ENCODE assay signal across 18 mouse cellular contexts in genomic region chr5:105776368-105776767, GRCm38 (mm10).
A peak's percentile ranks its signal among the peaks of the same experiment; 100 is the strongest.
DNase-seq lines count a peak whose midpoint lies in the region; ATAC-seq and TF ChIP-seq lines count a peak whose summit lies in the region.
"Had no signal": no experiment of that assay in that cellular context is flagged by ENCODE, and none has a peak within 500 bp of the region (broad histone marks: within the 10 kb centered on the region; RNA-seq: fewer than 3 reads in every experiment).

No protein-coding gene starts in this region.

- 38% methylated on average over 5 of the region's 5 CpGs for WGBS in embryonic facial prominence, embryonic 12.5 days
- 56% methylated on average over 5 of the region's 5 CpGs for WGBS in embryonic facial prominence, embryonic 10.5 days
- 37% methylated on average over 5 of the region's 5 CpGs for WGBS in kidney, postnatal 0 days
- WGBS in hindbrain, embryonic 16.5 days = 53% methylated on average over 5 of the region's 5 CpGs
- WGBS in midbrain, postnatal 0 days = 66% methylated on average over 5 of the region's 5 CpGs

- H3K4me1 ChIP-seq in embryonic facial prominence, embryonic 12.5 days = peaks cover 14% of the 10 kb centered on the region; the same call in 1 of the 2 replicates
- H3K4me1 ChIP-seq in embryonic facial prominence, embryonic 10.5 days = peaks cover 29% of the 10 kb centered on the region
- peaks cover 21% of the 10 kb centered on the region for H3K4me1 ChIP-seq in kidney, postnatal 0 days (replicated peaks; ENCODE audit: insufficient read depth, low read length)
- peaks cover 2% of the 10 kb centered on the region for H3K4me1 ChIP-seq in hindbrain, embryonic 16.5 days (ENCODE audit: control insufficient read depth, insufficient read depth, low read depth, low read length)
- no peaks in the 10 kb centered on the region for H3K4me1 ChIP-seq in midbrain, postnatal 0 days (ENCODE audit: insufficient read depth, low read length)

- intact Hi-C loops in heart, postnatal 36 days (cut with DNase I) = no loop called here

- H3K4me3 ChIP-seq in embryonic facial prominence, embryonic 12.5 days = no peak overlapping the region
- H3K4me3 ChIP-seq in embryonic facial prominence, embryonic 10.5 days = no peak overlapping the region
- no peak overlapping the region for H3K4me3 ChIP-seq in kidney, postnatal 0 days (replicated peaks; ENCODE audit: low read depth, low read length)
- H3K4me3 ChIP-seq in hindbrain, embryonic 16.5 days (ENCODE audit: low read length) = no peak overlapping the region
- H3K4me3 ChIP-seq in midbrain, postnatal 0 days (ENCODE audit: low read depth, low read length) = no peak overlapping the region
- H3K4me3 ChIP-seq: heart, embryonic 10.5 days; midbrain, embryonic 12.5 days had no signal

- DNase-seq in embryonic facial prominence, embryonic 10.5 days (ENCODE audit: low spot score) = no peak
- DNase-seq in kidney, postnatal 0 days (ENCODE audit: low spot score) = no peak
- no peak for DNase-seq in kidney, postnatal 36 days
- DNase-seq in midbrain, postnatal 0 days (ENCODE audit: low spot score) = no peak
- no peak for DNase-seq in heart, postnatal 36 days
- no peak for DNase-seq in cerebellum, postnatal 14 days
- DNase-seq: cerebellum, adult 9-11 months; gastrocnemius, postnatal 36 days; heart, postnatal 14 days; kidney, adult 8-10 months; lung, postnatal 10 days; thymus, postnatal 4 days had no signal

- ATAC-seq in embryonic facial prominence, embryonic 12.5 days (ENCODE audit: insufficient number of reproducible peaks, insufficient read depth, low FRiP score, low TSS enrichment) = peak; percentile 55; the same call in 1 of the 2 replicates
- ATAC-seq in kidney, postnatal 0 days (replicated peaks; ENCODE audit: low FRiP score, low read depth) = no peak
- ATAC-seq in hindbrain, embryonic 16.5 days = 0 out of 2 replicates have a peak, but pooled peaks have one; percentile 24
- peak; percentile 41; the same call in 1 of the 2 replicates for ATAC-seq in midbrain, postnatal 0 days (ENCODE audit: low FRiP score)
- ATAC-seq: activated CD4-positive, CD25-positive, alpha-beta regulatory T cell, adult 4 months had no signal

- H3K9ac ChIP-seq in embryonic facial prominence, embryonic 12.5 days = no peak overlapping the region
- H3K9ac ChIP-seq in kidney, postnatal 0 days (ENCODE audit: low read depth, low read length) = no peak overlapping the region
- H3K9ac ChIP-seq in hindbrain, embryonic 16.5 days (ENCODE audit: low read depth, low read length) = no peak overlapping the region
- no peak overlapping the region for H3K9ac ChIP-seq in midbrain, postnatal 0 days (replicated peaks; ENCODE audit: low read length, poor library complexity, severe bottlenecking)
- H3K9ac ChIP-seq: midbrain, embryonic 12.5 days had no signal

- no peaks in the 10 kb centered on the region for H3K27me3 ChIP-seq in embryonic facial prominence, embryonic 12.5 days
- H3K27me3 ChIP-seq in embryonic facial prominence, embryonic 10.5 days (replicated peaks; ENCODE audit: low read depth, poor library complexity, severe bottlenecking) = no peaks in the 10 kb centered on the region
- no peaks in the 10 kb centered on the region for H3K27me3 ChIP-seq in kidney, postnatal 0 days (ENCODE audit: insufficient read depth, low read length)
- no peaks in the 10 kb centered on the region for H3K27me3 ChIP-seq in hindbrain, embryonic 16.5 days (replicated peaks; ENCODE audit: control insufficient read depth, insufficient read depth, low read length)
- no peaks in the 10 kb centered on the region for H3K27me3 ChIP-seq in midbrain, postnatal 0 days (ENCODE audit: insufficient read depth, low read length)
- H3K27me3 ChIP-seq: CH12.LX; midbrain, embryonic 12.5 days had no signal

- H3K27ac ChIP-seq in embryonic facial prominence, embryonic 12.5 days = no peak overlapping the region
- H3K27ac ChIP-seq in embryonic facial prominence, embryonic 10.5 days (replicated peaks) = no peak overlapping the region; the same call in 1 of the 2 replicates
- H3K27ac ChIP-seq in kidney, postnatal 0 days = peak overlapping the region; percentile 48
- peak overlapping the region; percentile 57; the same call in 1 of the 2 replicates for H3K27ac ChIP-seq in hindbrain, embryonic 16.5 days (ENCODE audit: low read depth, low read length)
- H3K27ac ChIP-seq in midbrain, postnatal 0 days (ENCODE audit: low read depth, low read length) = peak overlapping the region; percentile 68
- H3K27ac ChIP-seq: heart, embryonic 10.5 days; midbrain, embryonic 12.5 days had no signal

- no peak overlapping the region for H3K4me2 ChIP-seq in embryonic facial prominence, embryonic 12.5 days (replicated peaks)
- H3K4me2 ChIP-seq in kidney, postnatal 0 days (ENCODE audit: low read length) = no peak overlapping the region
- no peak overlapping the region for H3K4me2 ChIP-seq in hindbrain, embryonic 16.5 days (ENCODE audit: low read length)
- H3K4me2 ChIP-seq in midbrain, postnatal 0 days (ENCODE audit: low read depth, low read length, poor library complexity, severe bottlenecking) = no peak overlapping the region
- H3K4me2 ChIP-seq: midbrain, embryonic 12.5 days had no signal

- H3K36me3 ChIP-seq in embryonic facial prominence, embryonic 12.5 days = no peaks in the 10 kb centered on the region
- peaks cover 7% of the 10 kb centered on the region; the same call in 1 of the 2 replicates for H3K36me3 ChIP-seq in embryonic facial prominence, embryonic 10.5 days (replicated peaks)
- no peaks in the 10 kb centered on the region for H3K36me3 ChIP-seq in kidney, postnatal 0 days (ENCODE audit: insufficient read depth, low read length)
- H3K36me3 ChIP-seq in hindbrain, embryonic 16.5 days (ENCODE audit: control insufficient read depth, insufficient read depth, low read length) = no peaks in the 10 kb centered on the region
- no peaks in the 10 kb centered on the region for H3K36me3 ChIP-seq in midbrain, postnatal 0 days (ENCODE audit: insufficient read depth, low read length)
- H3K36me3 ChIP-seq: heart, embryonic 10.5 days; midbrain, embryonic 12.5 days had no signal

- TF ChIP-seq CTCF in kidney, postnatal 0 days (IDR thresholded peaks at IDR 0.05; ENCODE audit: low read depth) = no peak
- no peak for TF ChIP-seq CTCF in midbrain, postnatal 0 days (IDR thresholded peaks at IDR 0.05)

- no peaks in the 10 kb centered on the region for H3K9me3 ChIP-seq in embryonic facial prominence, embryonic 12.5 days
- H3K9me3 ChIP-seq in embryonic facial prominence, embryonic 10.5 days = no peaks in the 10 kb centered on the region
- H3K9me3 ChIP-seq in kidney, postnatal 0 days (replicated peaks; ENCODE audit: low read length) = no peaks in the 10 kb centered on the region
- no peaks in the 10 kb centered on the region for H3K9me3 ChIP-seq in hindbrain, embryonic 16.5 days (ENCODE audit: control insufficient read depth, low read length)
- no peaks in the 10 kb centered on the region for H3K9me3 ChIP-seq in midbrain, postnatal 0 days (ENCODE audit: low read length)
- H3K9me3 ChIP-seq: heart, embryonic 10.5 days; midbrain, embryonic 12.5 days had no signal

Comparison
In these comparisons a context has a peak if more than half of its experiments do, and no peak if none do; other contexts are left out.
1. H3K27ac ChIP-seq: peak in kidney, postnatal 0 days (single experiment), hindbrain, embryonic 16.5 days (single experiment) and midbrain, postnatal 0 days (single experiment); none in embryonic facial prominence, embryonic 12.5 days (single experiment) and embryonic facial prominence, embryonic 10.5 days (single experiment).